ENCODE assay signal across 9 mouse cellular contexts in genomic region chr7:117139245-117139970, GRCm38 (mm10).
DNase-seq lines count a peak whose midpoint lies in the region; ATAC-seq lines count a peak whose summit lies in the region.
"Had no signal": no experiment of that assay in that cellular context is flagged by ENCODE, and none has a peak within 500 bp of the region (broad histone marks: within the 10 kb centered on the region; RNA-seq: fewer than 3 reads in every experiment).

No protein-coding gene starts in this region.

- H3K27ac ChIP-seq in limb, embryonic 13.5 days = no peak overlapping the region

- no peaks in the 10 kb centered on the region for H3K9me3 ChIP-seq in limb, embryonic 13.5 days

- H3K4me2 ChIP-seq in limb, embryonic 13.5 days (replicated peaks) = no peak overlapping the region

- H3K9ac ChIP-seq in limb, embryonic 13.5 days = no peak overlapping the region

- H3K27me3 ChIP-seq in limb, embryonic 13.5 days = no peaks in the 10 kb centered on the region

- 26% methylated on average over 5 of the region's 5 CpGs for WGBS in limb, embryonic 13.5 days

- DNase-seq in gastrocnemius, postnatal 10 days = peak; percentile 35
- no peak for DNase-seq in gastrocnemius, postnatal 25 days
- DNase-seq in cerebellum, adult 9-10 months = peak; percentile 6
- DNase-seq in frontal cortex, postnatal 14 days (ENCODE audit: low spot score in 2 of 2) = peak; percentile 42 to 52
- peak; percentile 69 for DNase-seq in kidney, postnatal 10 days
- DNase-seq in retina, embryonic 14.5 days (ENCODE audit: low spot score) = peak; percentile 76

- H3K36me3 ChIP-seq in limb, embryonic 13.5 days = no peaks in the 10 kb centered on the region

- no peak overlapping the region for H3K4me3 ChIP-seq in limb, embryonic 13.5 days
- H3K4me3 ChIP-seq: erythroblast, embryonic 14.5 days had no signal

- H3K4me1 ChIP-seq in limb, embryonic 13.5 days = peaks cover 9% of the 10 kb centered on the region; the same call in 1 of the 2 replicates

- peak; percentile 75 for ATAC-seq in limb, embryonic 13.5 days (ENCODE audit: low FRiP score, low read depth)
- ATAC-seq in megakaryocyte-erythroid progenitor cell, adult 5-6 weeks (replicated peaks; ENCODE audit: low FRiP score, low TSS enrichment, poor library complexity, severe bottlenecking) = no peak
